Mouse (Mus musculus) MEL (cell line): Measurements from ENCODE around the gene Agl. TPM values are rescaled to one million over a fixed set of nuclear protein-coding genes. Genes with fewer than 3 reads are reported as not detected.

ENCODE experiments used
- DNase-seq: peaks from one replicate; pipeline ENCODE4 v3.0.0; 2011; ENCODE audit warnings: low read depth, low spot score
- H3K27ac ChIP-seq: 2 replicates; pipeline ENCODE4 v1.5.1; 2012; ENCODE audit warnings: low read depth, mild to moderate bottlenecking, control low read depth, low read length, moderate library complexity; ENCODE audit not compliant: control insufficient read depth
- H3K27me3 ChIP-seq, 2 experiments: fragments of 150-350 bp in 1 of 2; sonication (generic) in 1 of 2; 2 replicates each; pipeline ENCODE4 v1.6.1; 2012; ENCODE audit warnings: low read length in 2 of 2, mild to moderate bottlenecking in 2 of 2, improper control_type of control experiment in 1 of 2, moderate library complexity in 1 of 2; ENCODE audit not compliant: insufficient read depth in 2 of 2, control insufficient read depth in 1 of 2
- H3K36me3 ChIP-seq, 2 experiments: 2 replicates each; pipeline ENCODE4 v1.6.1; 2012 to 2014; ENCODE audit warnings: low read length in 2 of 2, improper control_type of control experiment in 1 of 2, inconsistent platforms in 1 of 2, mild to moderate bottlenecking in 1 of 2; ENCODE audit not compliant: insufficient read depth in 2 of 2, control insufficient read depth in 1 of 2
- H3K4me1 ChIP-seq, 2 experiments: fragments of 150-350 bp in 1 of 2; sonication (generic) in 1 of 2; 2 replicates each; pipeline ENCODE4 v1.6.1; 2012; ENCODE audit warnings: low read length in 2 of 2, improper control_type of control experiment in 1 of 2, mild to moderate bottlenecking in 1 of 2; ENCODE audit not compliant: insufficient read depth in 2 of 2, control insufficient read depth in 1 of 2
- H3K4me3 ChIP-seq, 2 experiments: fragments of 150-350 bp in 1 of 2; sonication (generic) in 1 of 2; 2 replicates each; pipeline ENCODE4 v1.5.1; 2012; ENCODE audit warnings: low read depth in 2 of 2, low read length in 2 of 2, mild to moderate bottlenecking in 2 of 2, moderate library complexity in 2 of 2, control low read depth in 1 of 2, improper control_type of control experiment in 1 of 2; ENCODE audit not compliant: control insufficient read depth in 1 of 2, insufficient read depth in 1 of 2
- H3K79me2 ChIP-seq: 2 replicates; pipeline ENCODE4 v1.6.1; 2012; ENCODE audit warnings: mild to moderate bottlenecking, low read length, moderate library complexity; ENCODE audit not compliant: control insufficient read depth, poor library complexity, insufficient read depth
- H3K9ac ChIP-seq: 2 replicates; pipeline ENCODE4 v1.6.1; 2012; ENCODE audit warnings: low read depth, mild to moderate bottlenecking, control low read depth, low read length, moderate library complexity; ENCODE audit not compliant: control insufficient read depth, poor library complexity, severe bottlenecking
- H3K9me3 ChIP-seq: fragments of 150-350 bp; sonication (generic); replicated peaks from 2 replicates; pipeline ENCODE4 v1.6.1; 2012; ENCODE audit warnings: mild to moderate bottlenecking, low read length, improper control_type of control experiment, moderate library complexity; ENCODE audit not compliant: insufficient read depth
- CHD1 ChIP-seq: IDR thresholded peaks from 2 replicates; pipeline ENCODE4 v1.6.1; 2012; ENCODE audit warnings: low read depth, mild to moderate bottlenecking, inconsistent platforms, low read length, improper control_type of control experiment
- CHD2 ChIP-seq: IDR thresholded peaks from 2 replicates; pipeline ENCODE4 v1.6.1; 2011; ENCODE audit warnings: low read length, improper control_type of control experiment
- CTCF ChIP-seq, 3 experiments: IDR thresholded peaks in 2 of 3; conservative IDR thresholded peaks in 1 of 3; 2 replicates each; pipeline ENCODE4 v1.5.1; 2011 to 2012; ENCODE audit warnings: low read length in 3 of 3, low read depth in 2 of 3, mild to moderate bottlenecking in 2 of 3, improper control_type of control experiment in 1 of 3, inconsistent platforms in 1 of 3, mixed read lengths in 1 of 3, moderate library complexity in 1 of 3; ENCODE audit not compliant: control insufficient read depth in 1 of 3, insufficient read depth in 1 of 3, poor library complexity in 1 of 3, severe bottlenecking in 1 of 3
- ELF1 ChIP-seq: IDR thresholded peaks from 2 replicates; pipeline ENCODE4 v1.6.1; 2014; ENCODE audit warnings: low read depth, mild to moderate bottlenecking, inconsistent platforms, low read length, improper control_type of control experiment, moderate library complexity
- EP300 ChIP-seq, 2 experiments: IDR thresholded peaks; 2 replicates each; pipeline ENCODE4 v1.6.1; 2011; ENCODE audit warnings: improper control_type of control experiment in 2 of 2, low read length in 2 of 2, low read depth in 1 of 2, mild to moderate bottlenecking in 1 of 2
- ETS1 ChIP-seq: IDR thresholded peaks from 2 replicates; pipeline ENCODE4 v1.6.1; 2012; ENCODE audit warnings: low read depth, mild to moderate bottlenecking, inconsistent platforms, low read length, improper control_type of control experiment, moderate library complexity
- GATA1 ChIP-seq: IDR thresholded peaks from 2 replicates; pipeline ENCODE4 v1.6.1; 2011; ENCODE audit warnings: low read depth, low read length, improper control_type of control experiment
- HCFC1 ChIP-seq: IDR thresholded peaks from 2 replicates; pipeline ENCODE4 v1.6.1; 2012; ENCODE audit warnings: low read depth, mild to moderate bottlenecking, inconsistent platforms, low read length, improper control_type of control experiment, moderate library complexity
- KAT2A ChIP-seq: conservative IDR thresholded peaks from 2 replicates; pipeline ENCODE4 v1.6.1; 2012; ENCODE audit warnings: low read depth, low read length, improper control_type of control experiment, inconsistent platforms
- MAFK ChIP-seq: IDR thresholded peaks from 2 replicates; pipeline ENCODE4 v1.6.1; 2011; ENCODE audit warnings: low read depth, mild to moderate bottlenecking, low read length, improper control_type of control experiment, borderline replicate concordance
- MAZ ChIP-seq: IDR thresholded peaks from 2 replicates; pipeline ENCODE4 v1.6.1; 2012; ENCODE audit warnings: low read depth, mild to moderate bottlenecking, inconsistent platforms, low read length, improper control_type of control experiment
- MXI1 ChIP-seq: IDR thresholded peaks from 2 replicates; pipeline ENCODE4 v1.6.1; 2011; ENCODE audit warnings: mild to moderate bottlenecking, low read depth, low read length, improper control_type of control experiment
- MYC ChIP-seq: IDR thresholded peaks from 2 replicates; pipeline ENCODE4 v1.6.1; 2011; ENCODE audit warnings: low read depth, mild to moderate bottlenecking, low read length, improper control_type of control experiment, moderate library complexity
- NELFE ChIP-seq: IDR thresholded peaks from 2 replicates; pipeline ENCODE4 v1.6.1; 2011; ENCODE audit warnings: low read depth, low read length, improper control_type of control experiment
- POLR2A ChIP-seq, 2 experiments: IDR thresholded peaks; 2 replicates each; pipeline ENCODE4 v1.6.1; 2011 to 2012; ENCODE audit warnings: low read length in 2 of 2, mild to moderate bottlenecking in 2 of 2, control low read depth in 1 of 2, improper control_type of control experiment in 1 of 2, low read depth in 1 of 2, moderate library complexity in 1 of 2; ENCODE audit not compliant: control insufficient read depth in 1 of 2, insufficient read depth in 1 of 2, poor library complexity in 1 of 2
- POLR2AphosphoS2 ChIP-seq: IDR thresholded peaks from 2 replicates; pipeline ENCODE4 v1.6.1; 2011; ENCODE audit warnings: low read length, improper control_type of control experiment
- POLR2AphosphoS5 ChIP-seq: IDR thresholded peaks from 2 replicates; pipeline ENCODE4 v1.6.1; 2012; ENCODE audit warnings: low read depth, borderline replicate concordance, mild to moderate bottlenecking, inconsistent platforms, low read length, moderate library complexity, mixed read lengths
- RCOR1 ChIP-seq: IDR thresholded peaks from 2 replicates; pipeline ENCODE4 v1.6.1; 2012; ENCODE audit warnings: low read depth, mild to moderate bottlenecking, inconsistent platforms, low read length, improper control_type of control experiment
- SIN3A ChIP-seq: IDR thresholded peaks from 2 replicates; pipeline ENCODE4 v1.6.1; 2012; ENCODE audit warnings: low read length, improper control_type of control experiment, inconsistent platforms
- SMC3 ChIP-seq: IDR thresholded peaks from 2 replicates; pipeline ENCODE4 v1.6.1; 2011; ENCODE audit warnings: low read depth, low read length, improper control_type of control experiment
- TBP ChIP-seq: IDR thresholded peaks from 2 replicates; pipeline ENCODE4 v1.8.0; 2011; ENCODE audit warnings: low read depth, low read length, improper control_type of control experiment
- TCF12 ChIP-seq: IDR thresholded peaks from 2 replicates; pipeline ENCODE4 v1.6.1; 2014; ENCODE audit warnings: low read depth, mild to moderate bottlenecking, inconsistent platforms, low read length, improper control_type of control experiment, moderate library complexity
- UBTF ChIP-seq: IDR thresholded peaks from 2 replicates; pipeline ENCODE4 v1.6.1; 2012; ENCODE audit warnings: low read depth, mild to moderate bottlenecking, inconsistent platforms, low read length, improper control_type of control experiment, moderate library complexity, borderline replicate concordance; ENCODE audit not compliant: insufficient read depth
- USF2 ChIP-seq, 2 experiments: IDR thresholded peaks; 2 replicates each; pipeline ENCODE4 v1.6.1; 2011 to 2012; ENCODE audit warnings: improper control_type of control experiment in 2 of 2, low read length in 2 of 2, borderline replicate concordance in 1 of 2, inconsistent platforms in 1 of 2, low read depth in 1 of 2, mild to moderate bottlenecking in 1 of 2; ENCODE audit not compliant: insufficient read depth in 1 of 2
- polyA plus RNA-seq, 2 experiments: library from polyadenylated mRNA; stranded (reverse) in 1 of 2; unstranded in 1 of 2; fragments of >175 nt in 1 of 2; fragments of >200 nt in 1 of 2; gene quantifications; 2 replicates each; pipeline versions ENCODE4 v1.2.1 to v1.2.4; 2012; ENCODE audit warnings: low replicate concordance in 2 of 2, low read depth in 1 of 2; ENCODE audit not compliant: insufficient read length in 2 of 2, insufficient read depth in 1 of 2, missing spikeins in 1 of 2
- total RNA-seq: library from RNA; depleted of rRNA; stranded (reverse); fragments of 300-350 nt; gene quantifications from 2 replicates; pipeline ENCODE4 v1.2.3, GENCODE M21; 2012; rRNA removed

The Agl gene
- total RNA-seq (4.6 and 5.6 TPM in 2 replicates), polyA plus RNA-seq (10 to 100 TPM; 11.9 to 21.1 TPM)

DNA sequence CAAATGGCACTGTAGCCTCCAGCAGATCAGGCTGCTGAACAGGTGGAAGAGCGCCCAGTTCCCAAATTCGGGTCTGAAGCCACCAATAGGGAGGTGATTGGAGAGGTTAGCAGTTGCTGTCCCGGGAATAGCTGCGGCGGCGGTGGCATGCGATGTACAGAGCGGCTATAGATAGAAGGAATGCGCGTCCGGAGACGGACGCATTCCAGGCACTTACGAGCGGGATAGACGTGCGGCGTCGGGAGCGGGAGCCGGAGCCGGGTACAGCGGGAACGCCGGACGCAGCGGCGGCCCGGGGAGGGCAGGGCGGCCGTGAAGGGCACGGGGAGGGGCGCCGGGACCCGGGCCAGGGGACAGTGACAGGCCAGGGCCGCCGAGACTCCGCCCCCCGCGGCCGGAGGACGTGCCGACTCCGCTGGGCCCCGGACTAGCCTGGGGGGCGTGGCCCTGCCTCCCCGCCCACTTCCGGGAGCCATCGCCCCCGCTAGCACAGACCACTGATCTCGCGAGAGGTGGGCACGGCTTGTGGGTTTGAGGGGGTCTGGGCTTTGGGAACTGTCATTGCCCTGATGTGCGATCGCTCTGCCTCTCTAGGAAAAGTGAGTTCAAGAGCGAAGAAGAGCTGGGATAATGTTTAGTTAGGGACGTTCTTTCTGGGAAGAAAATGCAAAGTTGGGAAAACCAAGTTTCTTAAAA lies at the start of gene Agl:
Gene Agl, minus strand, starts transcription at position 356 of the 696 bp plus-strand sequence.
- TF ChIP-seq RCOR1 = no peak
- 0 out of 4 replicates have a peak, but pooled peaks of 1 of the 2 experiments have one; percentile 3 for TF ChIP-seq EP300 (IDR thresholded peaks at IDR 0.05; ENCODE audit: low read depth in 1 of 2, low read length in 2 of 2)
- TF ChIP-seq MAZ = peak; percentile 95
- TF ChIP-seq USF2 (IDR thresholded peaks at IDR 0.05; ENCODE audit: borderline replicate concordance in 1 of 2, insufficient read depth in 1 of 2, low read depth in 1 of 2, low read length in 2 of 2) = no peak
- TF ChIP-seq ETS1 = peak; percentile 24; the same call in 1 of the 2 replicates
- TF ChIP-seq SMC3 = no peak
- TF ChIP-seq UBTF = no peak
- TF ChIP-seq SIN3A = peak; percentile 75
- no peak for TF ChIP-seq KAT2A
- no peak for TF ChIP-seq POLR2AphosphoS5
- TF ChIP-seq MYC = no peak
- no peak for TF ChIP-seq GATA1
- TF ChIP-seq CTCF (IDR thresholded peaks at IDR 0.05 in 2 of 3, conservative IDR thresholded peaks at IDR 0.05 in 1 of 3; ENCODE audit: control insufficient read depth in 1 of 3, insufficient read depth in 1 of 3, low read depth in 2 of 3, low read length in 3 of 3, poor library complexity in 1 of 3, severe bottlenecking in 1 of 3) = no peak
- peak; percentile 81 for TF ChIP-seq POLR2AphosphoS2
- TF ChIP-seq TBP = peak; percentile 49; the same call in 1 of the 2 replicates
- peak; percentile 92 for TF ChIP-seq NELFE
- peak; percentile 76 for TF ChIP-seq HCFC1
- TF ChIP-seq CHD2 = peak; percentile 97
- peak; percentile 52; the same call in 1 of the 2 replicates for TF ChIP-seq TCF12
- TF ChIP-seq ELF1 = peak; percentile 90
- TF ChIP-seq MXI1 = no peak; the same call in 1 of the 2 replicates
- TF ChIP-seq POLR2A (IDR thresholded peaks at IDR 0.05; ENCODE audit: control insufficient read depth in 1 of 2, insufficient read depth in 1 of 2, low read depth in 1 of 2, low read length in 2 of 2, poor library complexity in 1 of 2) = peak; percentile 48 to 94; a peak in 3 of 4 replicates
- no peak for TF ChIP-seq MAFK
- TF ChIP-seq CHD1 = no peak
- peak within 1 kb of the TSS; percentile 71 to 79 for H3K4me3 ChIP-seq
- H3K79me2 ChIP-seq = peaks cover 4% of the 10 kb centered on the region
- no peaks in the 10 kb centered on the region for H3K9me3 ChIP-seq
- H3K36me3 ChIP-seq = peaks cover 0 to 9% of the 10 kb centered on the region in 2 experiments; a peak in 2 of 4 replicates
- H3K9ac ChIP-seq = peak within 1 kb of the TSS; percentile 85
- peaks cover 2 to 19% of the 10 kb centered on the region in 2 experiments; a peak in 3 of 4 replicates for H3K4me1 ChIP-seq
- H3K27me3 ChIP-seq = no peaks in the 10 kb centered on the region
- peak within 1 kb of the TSS; percentile 78 for H3K27ac ChIP-seq
- DNase-seq = peak; percentile 97
